Mouse (Mus musculus): ENCODE measurements at regions not wholly inside any gene's neighbourhood (a gene's known extent, or its start where the extent isn't known, plus 50 kb on each side); places are given as distances from the start of the nearest gene placed in this dataset.

DNA sequence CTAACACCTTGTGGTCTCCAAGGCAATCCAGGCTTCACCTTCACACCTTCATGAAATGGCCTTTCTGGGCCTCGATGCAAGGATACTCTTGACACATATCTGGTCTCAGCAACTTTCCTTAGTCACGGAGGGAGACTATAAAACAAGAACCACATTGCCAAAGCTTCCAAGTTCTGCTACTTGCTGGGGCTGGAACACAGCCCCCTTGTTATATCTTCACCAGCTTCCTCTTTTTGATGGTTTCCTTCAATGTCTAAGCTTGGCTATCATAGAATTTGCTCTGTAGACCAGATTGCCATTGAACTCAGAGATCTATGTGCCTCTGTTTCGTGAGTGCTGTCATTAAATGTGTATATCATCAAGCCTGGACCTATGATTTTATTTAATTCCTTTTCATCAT, 530.7 kb upstream of the Zeb2 start:
- Histone ChIP-seq H3K36me3 (ENCODE audit: control insufficient read depth, insufficient read depth, low read length) (no peaks in the 10 kb centered on the region), H3K27ac (ENCODE audit: low read length) (no peak overlapping the region), H3K4me3 (ENCODE audit: low read length) (no peak overlapping the region), H3K4me2 (ENCODE audit: low read depth, low read length) (no peak overlapping the region), H3K9ac (ENCODE audit: low read depth, low read length) (no peak overlapping the region), H3K27me3 (replicated peaks; ENCODE audit: control insufficient read depth, insufficient read depth, low read length) (no peaks in the 10 kb centered on the region), H3K4me1 (ENCODE audit: control insufficient read depth, insufficient read depth, low read length) (no peaks in the 10 kb centered on the region), H3K9me3 (ENCODE audit: control insufficient read depth, low read length) (no peaks in the 10 kb centered on the region)
- 86% methylated on average over 3 of the region's 3 CpGs for WGBS
- ATAC-seq, result no peak

DNA sequence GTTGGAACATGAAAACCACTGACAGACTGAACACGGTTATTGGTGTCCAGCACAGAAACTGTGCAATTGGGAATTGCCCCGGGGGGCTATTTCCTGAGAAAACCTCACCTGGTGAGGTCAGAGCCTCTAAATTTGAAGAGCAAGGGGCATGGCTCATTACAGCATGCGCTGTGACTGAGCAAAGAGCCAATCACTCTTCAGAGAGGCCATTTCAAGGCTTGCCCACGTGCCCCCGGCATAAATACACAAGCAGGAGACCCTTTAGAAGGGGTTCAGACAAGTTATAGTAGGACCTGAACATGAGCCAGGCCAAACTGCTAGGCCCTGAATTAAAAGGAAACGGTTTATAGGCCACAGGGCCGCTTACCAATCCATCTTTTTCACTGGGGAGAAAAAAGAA, 512.9 kb upstream of the Zeb2 start:
- no peak overlapping the region for H3K27ac ChIP-seq (ENCODE audit: low read length)
- H3K9ac ChIP-seq (ENCODE audit: low read depth, low read length), result no peak overlapping the region
- no peak for ATAC-seq
- no peaks in the 10 kb centered on the region for H3K36me3 ChIP-seq (ENCODE audit: control insufficient read depth, insufficient read depth, low read length)
- WGBS, result 76% methylated on average over 7 of the region's 7 CpGs
- no peaks in the 10 kb centered on the region for H3K4me1 ChIP-seq (ENCODE audit: control insufficient read depth, insufficient read depth, low read length)
- H3K9me3 ChIP-seq (ENCODE audit: control insufficient read depth, low read length), result no peaks in the 10 kb centered on the region
- no peaks in the 10 kb centered on the region for H3K27me3 ChIP-seq (replicated peaks; ENCODE audit: control insufficient read depth, insufficient read depth, low read length)
- no peak overlapping the region for H3K4me3 ChIP-seq (ENCODE audit: low read length)
- no peak overlapping the region for H3K4me2 ChIP-seq (ENCODE audit: low read depth, low read length)

DNA sequence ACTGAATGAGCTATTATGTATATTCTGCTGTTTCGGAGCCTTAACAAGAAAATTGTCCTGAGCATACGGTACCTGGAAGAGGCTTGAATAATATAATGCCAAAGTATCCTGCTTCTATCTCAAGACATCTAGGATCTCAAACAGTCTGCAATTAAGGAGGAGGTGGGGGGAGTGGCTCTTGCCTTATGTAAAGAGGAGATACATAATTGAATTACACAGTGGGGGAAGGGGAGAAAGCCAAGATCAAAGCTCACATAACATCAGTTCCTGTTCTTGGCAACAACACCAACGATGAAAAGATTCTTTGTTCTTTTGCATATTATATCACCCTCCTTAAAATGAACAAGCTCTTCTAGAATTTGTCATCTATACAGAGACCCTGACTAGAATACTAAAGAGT, 512.4 kb upstream of the Zeb2 start:
- WGBS, result 72% methylated on average over 3 of the region's 3 CpGs
- Histone ChIP-seq H3K27me3 (replicated peaks; ENCODE audit: control insufficient read depth, insufficient read depth, low read length) (no peaks in the 10 kb centered on the region), H3K9me3 (ENCODE audit: control insufficient read depth, low read length) (no peaks in the 10 kb centered on the region), H3K4me2 (ENCODE audit: low read depth, low read length) (no peak overlapping the region), H3K4me3 (ENCODE audit: low read length) (no peak overlapping the region), H3K4me1 (ENCODE audit: control insufficient read depth, insufficient read depth, low read length) (no peaks in the 10 kb centered on the region), H3K9ac (ENCODE audit: low read depth, low read length) (no peak overlapping the region), H3K36me3 (ENCODE audit: control insufficient read depth, insufficient read depth, low read length) (no peaks in the 10 kb centered on the region), H3K27ac (ENCODE audit: low read length) (no peak overlapping the region)
- ATAC-seq, result no peak

DNA sequence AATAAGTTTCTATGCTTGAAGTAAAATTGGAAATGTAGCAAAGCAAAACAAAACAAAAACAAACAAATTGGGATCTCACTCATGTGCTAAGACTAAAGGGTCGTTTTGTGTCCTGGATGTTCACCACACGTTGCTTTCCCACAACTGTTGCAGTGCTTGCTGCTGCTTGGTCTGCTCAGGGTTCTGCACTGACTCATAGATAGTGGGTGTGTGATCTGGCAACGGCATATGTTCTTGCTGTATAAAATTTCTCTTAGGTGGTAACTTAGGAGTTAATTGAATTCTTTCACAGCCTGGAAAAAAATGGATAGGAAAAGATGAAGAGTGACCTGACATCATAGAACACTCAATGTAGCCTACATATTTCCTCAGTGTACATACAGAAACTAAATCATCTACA, 505.9 kb upstream of the Zeb2 start:
- Histone ChIP-seq H3K36me3 (ENCODE audit: control insufficient read depth, insufficient read depth, low read length) (no peaks in the 10 kb centered on the region), H3K9ac (ENCODE audit: low read depth, low read length) (no peak overlapping the region), H3K4me3 (ENCODE audit: low read length) (no peak overlapping the region), H3K27ac (ENCODE audit: low read length) (no peak overlapping the region), H3K9me3 (ENCODE audit: control insufficient read depth, low read length) (no peaks in the 10 kb centered on the region), H3K27me3 (replicated peaks; ENCODE audit: control insufficient read depth, insufficient read depth, low read length) (no peaks in the 10 kb centered on the region), H3K4me1 (ENCODE audit: control insufficient read depth, insufficient read depth, low read length) (no peaks in the 10 kb centered on the region), H3K4me2 (ENCODE audit: low read depth, low read length) (no peak overlapping the region)
- 73% methylated on average over 3 of the region's 3 CpGs for WGBS
- no peak for ATAC-seq

DNA sequence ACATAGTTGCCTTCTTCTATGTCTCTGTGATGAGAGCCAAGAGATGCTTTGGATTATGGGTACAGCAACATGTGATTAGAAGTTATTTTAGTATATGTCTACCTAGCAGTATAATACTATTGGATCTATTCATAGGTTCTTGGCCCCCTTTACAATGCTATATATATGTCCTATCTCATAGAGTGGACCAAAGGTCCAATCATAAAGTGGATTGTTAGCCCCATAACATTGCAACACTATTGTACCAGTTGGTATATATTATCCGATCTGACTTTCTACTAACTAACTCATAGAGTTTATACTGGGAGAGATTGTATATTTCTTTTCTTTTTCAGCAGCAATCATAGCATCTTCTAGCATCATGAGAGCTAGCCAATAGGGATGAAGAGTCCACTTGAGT, 491.7 kb upstream of the Zeb2 start:
- Histone ChIP-seq H3K9ac (ENCODE audit: low read depth, low read length) (no peak overlapping the region), H3K4me1 (ENCODE audit: control insufficient read depth, insufficient read depth, low read length) (no peaks in the 10 kb centered on the region), H3K27me3 (replicated peaks; ENCODE audit: control insufficient read depth, insufficient read depth, low read length) (no peaks in the 10 kb centered on the region), H3K36me3 (ENCODE audit: control insufficient read depth, insufficient read depth, low read length) (no peaks in the 10 kb centered on the region), H3K27ac (ENCODE audit: low read length) (no peak overlapping the region), H3K4me2 (ENCODE audit: low read depth, low read length) (no peak overlapping the region), H3K4me3 (ENCODE audit: low read length) (no peak overlapping the region), H3K9me3 (ENCODE audit: control insufficient read depth, low read length) (no peaks in the 10 kb centered on the region)
- peak; percentile 71; the same call in 1 of the 2 replicates for ATAC-seq
- WGBS, result 81% methylated on average over 1 of the region's 1 CpGs

DNA sequence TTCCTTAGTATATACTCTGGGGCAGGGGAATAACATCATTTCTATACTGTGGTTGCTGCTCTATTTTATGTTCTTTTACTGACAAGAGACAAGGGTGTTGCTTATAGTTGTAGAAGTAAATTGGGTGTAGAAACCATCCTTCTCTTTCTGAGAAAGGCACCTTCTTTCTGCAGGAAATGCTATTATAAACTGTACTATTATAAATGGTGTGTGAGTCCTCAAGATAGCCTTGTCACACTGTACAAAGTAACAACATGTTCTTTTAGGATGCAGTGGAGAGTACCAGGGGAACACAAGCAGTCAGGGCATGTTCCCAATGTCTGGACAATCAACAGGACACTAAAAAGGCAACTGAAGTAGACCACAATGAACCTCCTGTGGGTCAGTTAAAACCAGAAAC, 490.2 kb upstream of the Zeb2 start:
- no peak overlapping the region for H3K27ac ChIP-seq (ENCODE audit: low read length)
- no peaks in the 10 kb centered on the region for H3K27me3 ChIP-seq (replicated peaks; ENCODE audit: control insufficient read depth, insufficient read depth, low read length)
- H3K9me3 ChIP-seq (ENCODE audit: control insufficient read depth, low read length), result no peaks in the 10 kb centered on the region
- no peaks in the 10 kb centered on the region for H3K4me1 ChIP-seq (ENCODE audit: control insufficient read depth, insufficient read depth, low read length)
- H3K4me3 ChIP-seq (ENCODE audit: low read length), result no peak overlapping the region
- no peaks in the 10 kb centered on the region for H3K36me3 ChIP-seq (ENCODE audit: control insufficient read depth, insufficient read depth, low read length)
- no peak for ATAC-seq
- H3K9ac ChIP-seq (ENCODE audit: low read depth, low read length), result no peak overlapping the region
- no peak overlapping the region for H3K4me2 ChIP-seq (ENCODE audit: low read depth, low read length)

DNA sequence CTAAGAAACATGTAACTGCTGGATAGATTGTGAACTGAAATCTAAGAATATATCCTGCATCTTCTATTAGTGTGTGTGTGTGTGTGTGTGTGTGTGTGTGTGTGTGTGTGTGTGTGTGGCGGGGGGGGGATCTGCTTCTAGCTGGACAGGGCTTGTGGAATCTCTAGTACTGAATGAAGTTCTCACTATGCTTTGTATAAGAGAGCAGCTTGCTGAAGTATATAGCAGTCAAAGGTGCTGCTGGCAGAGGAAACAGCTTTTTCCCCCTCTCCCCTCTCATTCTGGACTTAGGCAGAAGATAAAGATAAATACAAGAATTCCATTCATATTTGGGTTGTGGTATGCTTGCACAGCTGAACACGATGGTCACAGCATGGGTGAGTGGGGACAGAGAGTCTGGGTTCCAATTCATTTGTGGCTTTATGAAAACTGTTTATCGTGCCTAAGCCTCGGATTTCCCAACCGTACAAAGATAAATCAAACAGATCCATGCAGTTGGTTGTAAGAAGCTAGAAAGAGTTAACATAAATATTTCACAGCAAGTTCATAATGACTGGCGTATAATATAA, 484.2 kb upstream of the Zeb2 start:
- H3K36me3 ChIP-seq (ENCODE audit: control insufficient read depth, insufficient read depth, low read length), result no peaks in the 10 kb centered on the region
- WGBS, result 38% methylated on average over 6 of the region's 6 CpGs
- ATAC-seq, result peak; percentile 44
- H3K27ac ChIP-seq (ENCODE audit: low read length), result no peak overlapping the region
- H3K4me3 ChIP-seq (ENCODE audit: low read length), result no peak overlapping the region
- no peaks in the 10 kb centered on the region for H3K9me3 ChIP-seq (ENCODE audit: control insufficient read depth, low read length)
- no peak overlapping the region for H3K4me2 ChIP-seq (ENCODE audit: low read depth, low read length)
- 0 out of 2 replicates have a peak, but pooled peaks cover 2% of the 10 kb centered on the region for H3K4me1 ChIP-seq (ENCODE audit: control insufficient read depth, insufficient read depth, low read length)
- no peaks in the 10 kb centered on the region for H3K27me3 ChIP-seq (replicated peaks; ENCODE audit: control insufficient read depth, insufficient read depth, low read length)
- H3K9ac ChIP-seq (ENCODE audit: low read depth, low read length), result no peak overlapping the region

DNA sequence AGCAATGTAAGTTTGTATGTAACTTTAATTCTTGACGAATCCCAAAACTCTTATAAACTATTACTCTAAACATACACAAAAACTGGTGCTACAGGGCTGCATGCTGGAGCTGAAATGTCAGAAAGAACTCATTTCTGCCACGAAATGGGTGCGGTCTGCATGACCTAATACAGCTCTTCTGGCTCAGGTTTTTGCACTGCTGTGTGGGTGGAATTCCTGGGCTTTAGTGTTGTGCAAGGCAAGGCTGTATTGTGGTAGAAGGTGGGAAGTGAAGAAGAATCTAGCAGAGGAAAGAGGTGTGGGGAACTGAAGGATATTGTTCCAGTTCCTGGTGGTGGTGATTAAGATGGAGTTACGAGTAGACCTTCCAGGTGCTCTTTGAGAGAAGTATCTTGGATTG, 476.6 kb upstream of the Zeb2 start:
- no peak overlapping the region for H3K9ac ChIP-seq (ENCODE audit: low read depth, low read length)
- no peaks in the 10 kb centered on the region for H3K27me3 ChIP-seq (replicated peaks; ENCODE audit: control insufficient read depth, insufficient read depth, low read length)
- no peak overlapping the region for H3K4me3 ChIP-seq (ENCODE audit: low read length)
- H3K36me3 ChIP-seq (ENCODE audit: control insufficient read depth, insufficient read depth, low read length), result no peaks in the 10 kb centered on the region
- H3K4me2 ChIP-seq (ENCODE audit: low read depth, low read length), result no peak overlapping the region
- no peaks in the 10 kb centered on the region for H3K9me3 ChIP-seq (ENCODE audit: control insufficient read depth, low read length)
- 82% methylated on average over 4 of the region's 4 CpGs for WGBS
- no peak for ATAC-seq
- no peak overlapping the region for H3K27ac ChIP-seq (ENCODE audit: low read length)
- H3K4me1 ChIP-seq (ENCODE audit: control insufficient read depth, insufficient read depth, low read length), result no peaks in the 10 kb centered on the region

DNA sequence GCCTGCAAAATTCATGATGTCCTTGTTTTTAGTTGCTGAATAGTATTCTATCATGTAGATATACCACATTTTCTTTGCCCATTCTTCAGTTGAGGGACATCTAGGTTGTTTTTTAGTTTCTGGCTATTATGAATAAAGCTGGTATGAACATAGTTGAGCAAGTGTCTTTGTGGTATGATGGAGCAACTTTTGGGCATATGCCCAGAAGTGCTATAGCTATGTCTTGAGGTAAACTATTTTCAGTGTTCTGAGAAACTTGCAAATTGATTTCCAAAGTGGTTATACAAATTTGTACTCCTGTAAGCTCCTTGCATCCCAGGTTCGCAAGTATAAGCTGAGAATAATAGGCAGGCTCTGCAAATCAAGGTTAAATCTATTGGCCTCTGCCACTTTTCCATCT, 473.8 kb upstream of the Zeb2 start:
- no peak for ATAC-seq

DNA sequence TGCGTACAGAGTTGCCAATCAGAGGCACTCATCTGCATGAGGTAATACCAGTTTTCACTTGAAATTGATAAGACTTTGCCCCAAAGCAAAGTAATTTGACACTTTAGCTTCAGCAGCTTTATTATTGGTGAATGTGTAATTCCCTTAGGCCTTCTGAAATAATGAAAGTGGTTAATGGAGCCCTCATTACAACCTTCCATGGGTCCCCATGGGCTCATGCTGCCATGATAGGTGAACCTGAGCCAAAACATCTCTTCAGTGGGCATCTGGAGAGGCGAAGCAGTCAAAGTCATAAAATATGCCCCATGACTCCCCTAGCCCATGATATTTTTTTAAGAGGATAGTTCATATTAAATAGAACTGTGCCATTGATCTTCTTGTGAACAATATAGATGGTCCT, 471.1 kb upstream of the Zeb2 start:
- H3K4me1 ChIP-seq (ENCODE audit: control insufficient read depth, insufficient read depth, low read length), result no peaks in the 10 kb centered on the region
- no peak overlapping the region for H3K4me3 ChIP-seq (ENCODE audit: low read length)
- no peak for ATAC-seq
- no peak overlapping the region for H3K4me2 ChIP-seq (ENCODE audit: low read depth, low read length)
- no peaks in the 10 kb centered on the region for H3K9me3 ChIP-seq (ENCODE audit: control insufficient read depth, low read length)
- no peaks in the 10 kb centered on the region for H3K27me3 ChIP-seq (replicated peaks; ENCODE audit: control insufficient read depth, insufficient read depth, low read length)
- 89% methylated on average over 2 of the region's 2 CpGs for WGBS
- no peak overlapping the region for H3K9ac ChIP-seq (ENCODE audit: low read depth, low read length)
- H3K27ac ChIP-seq (ENCODE audit: low read length), result no peak overlapping the region
- H3K36me3 ChIP-seq (ENCODE audit: control insufficient read depth, insufficient read depth, low read length), result no peaks in the 10 kb centered on the region

More for the DNA sequence above, 473.8 kb upstream of the Zeb2 start:
- no peak overlapping the region for H3K27ac ChIP-seq (ENCODE audit: low read length)
- H3K9me3 ChIP-seq (ENCODE audit: control insufficient read depth, low read length), result no peaks in the 10 kb centered on the region
- WGBS, result 93% methylated on average over 1 of the region's 1 CpGs
- H3K9ac ChIP-seq (ENCODE audit: low read depth, low read length), result no peak overlapping the region
- H3K36me3 ChIP-seq (ENCODE audit: control insufficient read depth, insufficient read depth, low read length), result no peaks in the 10 kb centered on the region
- no peak overlapping the region for H3K4me3 ChIP-seq (ENCODE audit: low read length)
- H3K4me1 ChIP-seq (ENCODE audit: control insufficient read depth, insufficient read depth, low read length), result no peaks in the 10 kb centered on the region
- H3K27me3 ChIP-seq (replicated peaks; ENCODE audit: control insufficient read depth, insufficient read depth, low read length), result no peaks in the 10 kb centered on the region
- H3K4me2 ChIP-seq (ENCODE audit: low read depth, low read length), result no peak overlapping the region
